Mouse (Mus musculus): Measurements from ENCODE around the gene Nf1. TPM values are rescaled to one million over a fixed set of nuclear protein-coding genes. Genes with fewer than 3 reads are reported as not detected.

The Nf1 gene
- polyA plus RNA-seq, 1 experiment, result 0.20 TPM

- H3K9me3 ChIP-seq (ENCODE audit: control insufficient read depth, low read length), result no peaks in the 10 kb centered on the region
- no peaks in the 10 kb centered on the region for H3K27me3 ChIP-seq (ENCODE audit: control insufficient read depth)
- H3K36me3 ChIP-seq (ENCODE audit: control insufficient read depth), result no peaks in the 10 kb centered on the region
- no peak for TF ChIP-seq GATA1 (IDR thresholded peaks at IDR 0.05; ENCODE audit: low read length)
- no peak for TF ChIP-seq TAL1 (IDR thresholded peaks at IDR 0.05; ENCODE audit: low read length)
- peaks cover 26% of the 10 kb centered on the region for H3K4me1 ChIP-seq (ENCODE audit: control insufficient read depth)
- no peak overlapping the region for H3K4me3 ChIP-seq (replicated peaks)
Observed at GRCm38 (mm10) chr11:79526549-79526948, 187.1 kb downstream of the Nf1 start.

- no peaks in the 10 kb centered on the region for H3K9me3 ChIP-seq (ENCODE audit: control insufficient read depth, low read length)
- no peaks in the 10 kb centered on the region for H3K27me3 ChIP-seq (ENCODE audit: control insufficient read depth)
- H3K36me3 ChIP-seq (ENCODE audit: control insufficient read depth), result no peaks in the 10 kb centered on the region
- H3K4me3 ChIP-seq (replicated peaks), result no peak overlapping the region
- TF ChIP-seq GATA1 (IDR thresholded peaks at IDR 0.05; ENCODE audit: low read length), result no peak
- no peak for TF ChIP-seq TAL1 (IDR thresholded peaks at IDR 0.05; ENCODE audit: low read length)
- H3K4me1 ChIP-seq (ENCODE audit: control insufficient read depth), result peaks cover 26% of the 10 kb centered on the region
Observed at GRCm38 (mm10) chr11:79527015-79527738, 187.7 kb downstream of the Nf1 start.

GRCm38 (mm10) chr11:79527739-79528384, 188.4 kb downstream of the Nf1 start:
- Histone ChIP-seq H3K36me3 (ENCODE audit: control insufficient read depth) (no peaks in the 10 kb centered on the region), H3K9me3 (ENCODE audit: control insufficient read depth, low read length) (no peaks in the 10 kb centered on the region), H3K27me3 (ENCODE audit: control insufficient read depth) (no peaks in the 10 kb centered on the region), H3K4me3 (replicated peaks) (no peak overlapping the region), H3K4me1 (ENCODE audit: control insufficient read depth) (peaks cover 26% of the 10 kb centered on the region)
- TF ChIP-seq GATA1 (IDR thresholded peaks at IDR 0.05; ENCODE audit: low read length), result no peak
- no peak for TF ChIP-seq TAL1 (IDR thresholded peaks at IDR 0.05; ENCODE audit: low read length)

- Histone ChIP-seq H3K4me3 (replicated peaks) (no peak overlapping the region), H3K27me3 (ENCODE audit: control insufficient read depth) (no peaks in the 10 kb centered on the region), H3K9me3 (ENCODE audit: control insufficient read depth, low read length) (no peaks in the 10 kb centered on the region), H3K36me3 (ENCODE audit: control insufficient read depth) (no peaks in the 10 kb centered on the region), H3K4me1 (ENCODE audit: control insufficient read depth) (peaks cover 27% of the 10 kb centered on the region)
- TF ChIP-seq TAL1 (IDR thresholded peaks at IDR 0.05; ENCODE audit: low read length) (no peak), GATA1 (IDR thresholded peaks at IDR 0.05; ENCODE audit: low read length) (no peak)
Observed at GRCm38 (mm10) chr11:79528601-79529000, 189.1 kb downstream of the Nf1 start.

GRCm38 (mm10) chr11:79529226-79529625, 189.7 kb downstream of the Nf1 start:
- peaks cover 25% of the 10 kb centered on the region for H3K4me1 ChIP-seq (ENCODE audit: control insufficient read depth)
- no peak overlapping the region for H3K4me3 ChIP-seq (replicated peaks)
- H3K27me3 ChIP-seq (ENCODE audit: control insufficient read depth), result no peaks in the 10 kb centered on the region
- H3K9me3 ChIP-seq (ENCODE audit: control insufficient read depth, low read length), result no peaks in the 10 kb centered on the region
- no peaks in the 10 kb centered on the region; the same call in 1 of the 2 replicates for H3K36me3 ChIP-seq (ENCODE audit: control insufficient read depth)
- TF ChIP-seq TAL1 (IDR thresholded peaks at IDR 0.05; ENCODE audit: low read length) (no peak), GATA1 (IDR thresholded peaks at IDR 0.05; ENCODE audit: low read length) (no peak)

GRCm38 (mm10) chr11:79529736-79530135, 190.2 kb downstream of the Nf1 start:
- TF ChIP-seq TAL1 (IDR thresholded peaks at IDR 0.05; ENCODE audit: low read length) (no peak), GATA1 (IDR thresholded peaks at IDR 0.05; ENCODE audit: low read length) (no peak)
- Histone ChIP-seq H3K4me3 (replicated peaks) (no peak overlapping the region), H3K9me3 (ENCODE audit: control insufficient read depth, low read length) (no peaks in the 10 kb centered on the region), H3K36me3 (ENCODE audit: control insufficient read depth) (no peaks in the 10 kb centered on the region; the same call in 1 of the 2 replicates), H3K4me1 (ENCODE audit: control insufficient read depth) (peaks cover 25% of the 10 kb centered on the region), H3K27me3 (ENCODE audit: control insufficient read depth) (no peaks in the 10 kb centered on the region)

- H3K4me1 ChIP-seq (ENCODE audit: control insufficient read depth), result peaks cover 25% of the 10 kb centered on the region
- H3K36me3 ChIP-seq (ENCODE audit: control insufficient read depth), result no peaks in the 10 kb centered on the region; the same call in 1 of the 2 replicates
- TF ChIP-seq TAL1 (IDR thresholded peaks at IDR 0.05; ENCODE audit: low read length) (no peak), GATA1 (IDR thresholded peaks at IDR 0.05; ENCODE audit: low read length) (no peak)
- no peak within 1 kb of the TSS for H3K4me3 ChIP-seq (replicated peaks)
- no peaks in the 10 kb centered on the region for H3K9me3 ChIP-seq (ENCODE audit: control insufficient read depth, low read length)
- H3K27me3 ChIP-seq (ENCODE audit: control insufficient read depth), result no peaks in the 10 kb centered on the region
Observed at GRCm38 (mm10) chr11:79530333-79530761, 190.9 kb downstream of the Nf1 start, which contains the start of the genes Evi2 and Evi2a. Gene Evi2, minus strand, starts transcription at chr11:79530589. Gene Evi2a, minus strand, starts transcription at chr11:79530609.

GRCm38 (mm10) chr11:79530774-79531173, 191.3 kb downstream of the Nf1 start:
- TF ChIP-seq GATA1 (IDR thresholded peaks at IDR 0.05; ENCODE audit: low read length) (no peak), TAL1 (IDR thresholded peaks at IDR 0.05; ENCODE audit: low read length) (no peak)

GRCm38 (mm10) chr11:79531485-79531884, 192.0 kb downstream of the Nf1 start:
- H3K27me3 ChIP-seq (ENCODE audit: control insufficient read depth), result no peaks in the 10 kb centered on the region
- no peaks in the 10 kb centered on the region for H3K9me3 ChIP-seq (ENCODE audit: control insufficient read depth, low read length)
- peaks cover 25% of the 10 kb centered on the region for H3K4me1 ChIP-seq (ENCODE audit: control insufficient read depth)
- H3K36me3 ChIP-seq (ENCODE audit: control insufficient read depth), result no peaks in the 10 kb centered on the region; the same call in 1 of the 2 replicates
- no peak for TF ChIP-seq GATA1 (IDR thresholded peaks at IDR 0.05; ENCODE audit: low read length)
- no peak for TF ChIP-seq TAL1 (IDR thresholded peaks at IDR 0.05; ENCODE audit: low read length)
- H3K4me3 ChIP-seq (replicated peaks), result no peak overlapping the region

More at GRCm38 (mm10) chr11:79530774-79531173, 191.3 kb downstream of the Nf1 start:
- H3K4me3 ChIP-seq (replicated peaks), result no peak overlapping the region
- no peaks in the 10 kb centered on the region for H3K27me3 ChIP-seq (ENCODE audit: control insufficient read depth)
- no peaks in the 10 kb centered on the region; the same call in 1 of the 2 replicates for H3K36me3 ChIP-seq (ENCODE audit: control insufficient read depth)
- H3K4me1 ChIP-seq (ENCODE audit: control insufficient read depth), result peaks cover 25% of the 10 kb centered on the region
- H3K9me3 ChIP-seq (ENCODE audit: control insufficient read depth, low read length), result no peaks in the 10 kb centered on the region

All from erythroblast, embryonic 14.5 days (primary cell).